Mouse (Mus musculus): ENCODE measurements around the gene Itpkb.

DNA sequence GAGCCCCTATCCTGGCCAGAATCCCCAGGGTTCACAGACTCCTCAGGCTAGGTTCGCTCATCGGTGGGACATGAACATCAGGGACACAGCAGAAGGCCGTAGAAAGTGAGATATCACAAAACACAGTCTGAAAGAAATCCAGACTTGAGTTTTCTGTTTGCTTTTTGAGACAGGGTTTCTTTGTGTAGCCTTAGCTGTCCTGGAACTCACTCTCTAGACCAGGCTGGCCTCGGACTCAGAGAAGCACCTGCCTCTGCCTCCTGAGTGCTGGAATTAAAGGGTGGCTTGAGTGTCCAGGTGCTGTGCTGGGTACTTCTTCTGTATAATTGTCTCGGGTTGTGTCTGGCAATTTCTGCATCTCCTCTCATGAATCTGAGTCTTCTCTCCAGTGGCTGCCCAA, 14.8 kb downstream of the Itpkb start:
- TF ChIP-seq POLR2A (IDR thresholded peaks at IDR 0.05; ENCODE audit: borderline replicate concordance, low read depth, low read length) (no peak), CTCF (IDR thresholded peaks at IDR 0.05; ENCODE audit: low read depth, low read length) (no peak)
